Mouse (Mus musculus): Measurements from ENCODE around the gene L3mbtl1. TPM values are rescaled to one million over a fixed set of nuclear protein-coding genes. Genes with fewer than 3 reads are reported as not detected.

The L3mbtl1 gene
- total RNA-seq, 1 experiment from 2014 or later, result not detected

Other genes starting within 250 kb of the L3mbtl1 start
- gene Srsf6, start 11.9 kb upstream of the L3mbtl1 start, total RNA-seq (2017), result 272 and 354 TPM in 2 replicates
- not detected in 2 replicates for gene Sgk2, start 43.9 kb downstream of the L3mbtl1 start, total RNA-seq (2017)
- 27.9 and 30.3 TPM in 2 replicates for gene Ift52, start 73.9 kb downstream of the L3mbtl1 start, total RNA-seq (2017)
- 10.1 and 20.6 TPM in 2 replicates for gene Mybl2, start 111.2 kb downstream of the L3mbtl1 start, total RNA-seq (2017)
- not detected in 2 replicates for gene Gtsf1l, start 144.4 kb downstream of the L3mbtl1 start, total RNA-seq (2017)